Mouse (Mus musculus) intestine, embryonic 15.5 days (tissue): ENCODE results near the gene Grcc10. TPM values are rescaled to one million over a fixed set of nuclear protein-coding genes. Genes with fewer than 3 reads are reported as not detected.

Experiments
- ATAC-seq: fragments of 200-750 bp; cut with Nextera tagmentation; 2 replicates; pipeline ENCODE4 v1.8.0; 2017; ENCODE audit warnings: moderate TSS enrichment, moderate library complexity
- H3K27ac ChIP-seq: fragments of 300-500 bp; sonication (generic); 2 replicates; pipeline ENCODE4 v1.5.1; 2015; ENCODE audit warnings: mild to moderate bottlenecking, inconsistent platforms
- H3K27me3 ChIP-seq: fragments of 300-500 bp; sonication (generic); replicated peaks from 2 replicates; pipeline ENCODE4 v1.6.1; 2015; ENCODE audit warnings: inconsistent platforms
- H3K36me3 ChIP-seq: fragments of 300-500 bp; sonication (generic); 2 replicates; pipeline ENCODE4 v1.6.1; 2015; ENCODE audit warnings: inconsistent platforms
- H3K4me1 ChIP-seq: fragments of 300-500 bp; sonication (generic); replicated peaks from 2 replicates; pipeline ENCODE4 v1.6.1; 2015; ENCODE audit warnings: inconsistent platforms
- H3K4me2 ChIP-seq: fragments of 300-500 bp; sonication (generic); replicated peaks from 2 replicates; pipeline ENCODE4 v1.6.1; 2015; ENCODE audit warnings: mild to moderate bottlenecking, inconsistent platforms
- H3K4me3 ChIP-seq: fragments of 300-500 bp; sonication (generic); replicated peaks from 2 replicates; pipeline ENCODE4 v1.5.1; 2015; ENCODE audit warnings: inconsistent platforms
- H3K9ac ChIP-seq: fragments of 300-500 bp; sonication (generic); 2 replicates; pipeline ENCODE4 v1.6.1; 2015; ENCODE audit warnings: inconsistent platforms
- H3K9me3 ChIP-seq: fragments of 300-500 bp; sonication (generic); 2 replicates; pipeline ENCODE4 v1.6.1; 2016; ENCODE audit warnings: inconsistent platforms
- WGBS: fragments of 180-500 bp; shearing (Covaris S2); methylation state at CpG from one replicate; pipeline ENCODE4 v1.1.7; 2015; 5-methylcytosine and 5-hydroxymethylcytosine counted together
- polyA plus RNA-seq: library from polyadenylated mRNA; unstranded; fragments of >200 nt; fragmentation: Nextera tagmentation; extraction: Ambion mirVana; gene quantifications from 2 replicates; pipeline ENCODE4 v1.2.1, GENCODE M21; 2015

The Grcc10 gene
- polyA plus RNA-seq, 1 experiment from 2014 or later: 341 TPM

DNA sequence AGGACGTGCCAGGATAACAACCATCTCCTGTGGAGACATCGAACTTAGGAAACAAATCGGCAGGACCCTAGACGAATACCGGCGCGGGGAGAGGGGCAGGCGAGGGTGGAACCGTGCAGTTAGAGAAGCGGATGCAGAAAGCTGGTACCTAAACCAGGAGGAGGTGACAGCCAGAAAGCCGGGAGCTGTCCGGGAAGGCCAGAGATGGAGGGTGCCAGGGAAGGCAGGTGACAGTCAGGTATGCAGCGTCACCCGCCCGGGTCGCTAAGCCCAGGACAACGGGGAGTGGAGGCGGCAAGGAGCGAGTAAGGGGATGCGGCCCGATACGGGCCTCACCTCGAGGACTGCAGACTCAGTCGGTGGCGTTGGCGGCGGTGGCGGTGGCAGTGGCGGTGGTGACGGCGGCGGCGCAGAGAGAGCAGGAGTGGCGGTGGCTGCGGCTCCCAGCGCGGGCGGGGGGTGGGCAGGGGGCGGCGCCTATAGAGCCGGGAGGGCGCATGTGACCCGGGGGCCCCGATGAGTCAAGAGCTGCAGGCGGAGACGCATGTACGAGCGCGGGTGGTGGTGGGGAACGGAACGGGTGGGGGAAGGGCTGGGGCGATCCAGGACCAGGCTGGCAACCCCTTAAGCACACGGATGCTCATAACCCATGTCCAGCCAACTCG lies 28.1 kb upstream of the Grcc10 start, which contains the start of gene Eno2:
Gene Eno2 (minus strand): TSS at position 573 of the 665 bp plus-strand sequence.
- ATAC-seq: peak; percentile 77
- Histone ChIP-seq H3K36me3 (no peaks in the 10 kb centered on the region), H3K9ac (peak within 1 kb of the TSS; percentile 60), H3K4me3 (peak within 1 kb of the TSS; percentile 57), H3K9me3 (no peaks in the 10 kb centered on the region), H3K4me2 (peak within 1 kb of the TSS; percentile 96), H3K27ac (no peak within 1 kb of the TSS), H3K27me3 (0 out of 2 replicates have a peak, but pooled peaks cover 2% of the 10 kb centered on the region), H3K4me1 (peaks cover 24% of the 10 kb centered on the region)
- WGBS: under 1% methylated on average over 54 of the region's 54 CpGs

DNA sequence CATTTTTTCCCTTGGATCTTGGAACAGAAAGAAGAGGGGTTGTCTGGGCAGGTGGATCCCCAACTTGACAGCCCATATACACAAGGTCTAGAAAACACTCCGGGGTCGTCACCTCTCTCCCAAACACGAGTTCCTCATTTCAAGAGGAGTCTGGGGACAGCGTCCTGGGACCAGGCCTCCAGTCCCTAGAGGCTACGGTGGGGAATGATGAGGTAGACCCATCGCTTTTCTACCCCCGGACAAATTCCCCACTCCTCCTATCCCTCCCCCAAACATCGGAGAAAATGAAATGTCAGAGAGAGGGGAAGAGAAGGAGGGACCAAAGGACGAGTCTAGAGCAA lies 27.5 kb upstream of the Grcc10 start:
- H3K4me3 ChIP-seq: peak overlapping the region; percentile 57
- 8% methylated on average over 9 of the region's 9 CpGs for WGBS
- 0 out of 2 replicates have a peak, but pooled peaks cover 2% of the 10 kb centered on the region for H3K27me3 ChIP-seq
- no peak overlapping the region for H3K27ac ChIP-seq
- no peaks in the 10 kb centered on the region for H3K36me3 ChIP-seq
- H3K9me3 ChIP-seq: no peaks in the 10 kb centered on the region
- peak overlapping the region; percentile 60 for H3K9ac ChIP-seq
- peak; percentile 19; the same call in 1 of the 2 replicates for ATAC-seq
- H3K4me2 ChIP-seq: peak overlapping the region; percentile 96
- H3K4me1 ChIP-seq: peaks cover 24% of the 10 kb centered on the region

DNA sequence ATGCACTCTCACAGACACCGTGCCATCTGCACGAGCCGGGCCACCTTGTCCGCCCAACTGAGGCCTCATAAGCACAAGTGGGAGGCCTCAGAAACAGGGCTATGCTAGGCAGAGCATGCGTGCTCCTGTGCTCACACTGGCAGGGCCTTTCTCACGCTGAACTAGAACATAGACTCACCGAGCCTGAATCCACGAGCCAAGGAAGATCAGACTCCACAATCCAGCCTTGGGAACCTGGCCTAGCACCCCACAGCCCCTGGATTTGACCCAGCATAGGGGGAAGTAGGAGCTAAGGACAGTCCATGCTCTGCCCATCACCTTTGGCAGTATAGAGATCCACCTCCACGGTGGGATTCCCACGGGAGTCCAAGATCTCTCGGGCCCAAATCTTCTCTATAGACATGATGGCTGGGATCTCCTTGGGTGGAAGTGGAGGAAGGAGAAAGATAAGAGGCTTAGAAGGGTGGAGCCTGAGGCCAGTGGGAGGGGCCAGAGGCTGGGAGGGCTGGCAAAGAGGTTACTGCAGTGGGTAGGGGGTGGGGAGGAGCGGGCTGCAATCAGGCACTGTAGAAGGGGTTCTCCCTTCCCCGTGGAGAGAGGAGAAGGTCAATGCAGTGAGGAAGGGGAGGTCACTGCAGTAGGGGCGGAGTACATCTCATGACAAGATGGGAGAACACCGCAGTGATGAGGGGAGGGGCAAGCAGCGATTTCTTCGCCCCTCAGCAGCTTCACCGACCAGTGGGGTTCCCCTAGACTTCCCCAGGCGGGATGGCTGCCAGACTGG lies 26.9 kb upstream of the Grcc10 start:
- peak; percentile 46 for ATAC-seq
- Histone ChIP-seq H3K27ac (no peak overlapping the region), H3K4me1 (peaks cover 24% of the 10 kb centered on the region), H3K4me3 (peak overlapping the region; percentile 57), H3K27me3 (0 out of 2 replicates have a peak, but pooled peaks cover 2% of the 10 kb centered on the region), H3K4me2 (peak overlapping the region; percentile 96), H3K9me3 (no peaks in the 10 kb centered on the region), H3K36me3 (no peaks in the 10 kb centered on the region), H3K9ac (peak overlapping the region; percentile 60)
- WGBS: 33% methylated on average over 19 of the region's 19 CpGs

DNA sequence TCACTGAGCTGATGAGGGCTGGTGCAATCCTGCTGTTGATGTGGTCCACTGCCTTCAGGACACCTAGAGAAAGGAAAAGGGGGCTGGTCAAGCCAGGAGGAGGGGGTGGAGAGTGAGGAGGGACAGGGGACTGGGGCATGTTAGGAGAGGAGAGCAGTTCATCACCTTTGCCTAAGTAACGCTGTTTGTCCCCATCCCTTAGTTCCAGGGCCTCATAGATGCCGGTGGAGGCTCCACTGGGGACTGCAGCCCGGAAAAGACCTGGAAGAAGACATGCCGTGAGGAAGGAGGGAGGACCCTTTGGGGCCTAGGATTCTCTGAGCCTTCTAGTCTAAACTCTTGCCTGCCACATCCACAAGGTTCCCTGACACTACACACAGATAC lies 26.4 kb upstream of the Grcc10 start:
- no peak overlapping the region for H3K27ac ChIP-seq
- no peaks in the 10 kb centered on the region for H3K36me3 ChIP-seq
- ATAC-seq: no peak
- 0 out of 2 replicates have a peak, but pooled peaks cover 2% of the 10 kb centered on the region for H3K27me3 ChIP-seq
- peaks cover 24% of the 10 kb centered on the region for H3K4me1 ChIP-seq
- H3K4me3 ChIP-seq: no peak overlapping the region
- 65% methylated on average over 4 of the region's 4 CpGs for WGBS
- no peaks in the 10 kb centered on the region for H3K9me3 ChIP-seq
- H3K4me2 ChIP-seq: peak overlapping the region; percentile 96; the same call in 1 of the 2 replicates
- no peak overlapping the region for H3K9ac ChIP-seq

DNA sequence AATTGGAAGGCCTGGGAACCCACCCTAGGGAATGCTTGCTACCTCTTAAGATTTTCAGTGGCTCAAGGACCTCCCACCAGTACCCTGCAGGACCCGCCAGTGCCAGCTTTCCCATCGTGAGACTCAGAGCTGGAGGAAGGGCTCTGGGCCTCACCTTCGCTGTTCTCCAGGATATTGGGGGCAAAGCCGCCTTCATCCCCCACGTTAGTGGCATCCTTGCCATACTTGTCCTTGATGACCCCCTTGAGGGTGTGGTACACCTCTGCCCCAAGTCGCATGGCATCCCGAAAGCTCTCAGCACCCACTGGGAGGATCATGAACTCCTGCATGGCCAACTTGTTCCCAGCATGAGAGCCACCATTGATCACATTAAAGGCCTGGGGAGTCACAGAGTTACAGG lies 24.8 kb upstream of the Grcc10 start:
- H3K4me3 ChIP-seq: no peak overlapping the region
- H3K9ac ChIP-seq: no peak overlapping the region
- no peak overlapping the region for H3K4me2 ChIP-seq
- no peak overlapping the region for H3K27ac ChIP-seq
- 0 out of 2 replicates have a peak, but pooled peaks cover 2% of the 10 kb centered on the region for H3K27me3 ChIP-seq
- no peaks in the 10 kb centered on the region for H3K36me3 ChIP-seq
- H3K9me3 ChIP-seq: no peaks in the 10 kb centered on the region
- WGBS: 89% methylated on average over 7 of the region's 7 CpGs
- peaks cover 24% of the 10 kb centered on the region for H3K4me1 ChIP-seq
- ATAC-seq: no peak

DNA sequence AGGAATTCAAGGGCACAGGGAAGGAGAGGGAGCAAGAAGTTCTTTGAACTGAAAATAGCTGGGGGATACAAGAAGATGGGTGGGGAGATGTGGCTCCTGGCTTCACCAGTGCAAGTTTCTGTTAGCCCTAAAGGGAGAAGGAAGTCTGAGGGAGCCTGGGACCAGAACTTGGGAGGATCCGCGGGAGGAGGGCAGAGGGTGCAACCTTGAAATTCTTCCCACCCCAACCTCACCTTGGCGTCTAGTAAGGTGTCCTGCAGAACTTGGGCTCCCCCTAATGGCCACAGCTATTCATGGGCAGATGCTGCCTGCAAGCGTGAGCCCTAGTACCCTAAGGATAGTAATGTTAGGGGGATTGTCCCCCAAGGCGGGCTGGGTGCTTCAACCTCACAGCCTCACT lies 18.1 kb upstream of the Grcc10 start:
- Histone ChIP-seq H3K4me2 (peak overlapping the region; percentile 75), H3K36me3 (no peaks in the 10 kb centered on the region), H3K27ac (peak overlapping the region; percentile 96), H3K9me3 (no peaks in the 10 kb centered on the region), H3K27me3 (no peaks in the 10 kb centered on the region), H3K4me1 (peaks cover 30% of the 10 kb centered on the region), H3K4me3 (no peak overlapping the region; the same call in 1 of the 2 replicates), H3K9ac (peak overlapping the region; percentile 29; the same call in 1 of the 2 replicates)
- peak; percentile 37 for ATAC-seq
- 2% methylated on average over 5 of the region's 5 CpGs for WGBS

DNA sequence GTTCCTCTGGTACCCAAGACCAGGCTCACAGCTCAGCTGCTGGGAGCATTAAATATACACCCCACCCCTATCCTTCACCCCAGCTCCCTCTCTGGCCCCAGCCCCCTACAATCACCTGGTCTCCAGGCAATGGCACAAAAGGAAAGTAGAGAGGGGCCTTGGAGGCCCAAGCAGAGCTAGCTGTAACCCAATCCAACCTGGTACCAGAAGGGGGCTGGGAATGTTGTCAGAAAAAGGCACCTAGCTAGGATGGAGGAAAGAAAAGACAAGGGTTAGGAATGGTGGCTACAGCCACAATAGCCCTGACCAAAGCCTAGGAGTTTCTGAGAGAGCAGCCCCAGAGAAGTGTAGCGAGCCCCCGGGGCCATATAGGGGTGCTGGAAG lies 17.7 kb upstream of the Grcc10 start:
- no peaks in the 10 kb centered on the region for H3K27me3 ChIP-seq
- WGBS: 37% methylated on average over 2 of the region's 2 CpGs
- H3K4me2 ChIP-seq: peak overlapping the region; percentile 75
- ATAC-seq: no peak
- no peaks in the 10 kb centered on the region for H3K9me3 ChIP-seq
- H3K27ac ChIP-seq: peak overlapping the region; percentile 96
- H3K36me3 ChIP-seq: no peaks in the 10 kb centered on the region
- no peak overlapping the region; the same call in 1 of the 2 replicates for H3K4me3 ChIP-seq
- peaks cover 34% of the 10 kb centered on the region for H3K4me1 ChIP-seq
- H3K9ac ChIP-seq: peak overlapping the region; percentile 29; the same call in 1 of the 2 replicates

DNA sequence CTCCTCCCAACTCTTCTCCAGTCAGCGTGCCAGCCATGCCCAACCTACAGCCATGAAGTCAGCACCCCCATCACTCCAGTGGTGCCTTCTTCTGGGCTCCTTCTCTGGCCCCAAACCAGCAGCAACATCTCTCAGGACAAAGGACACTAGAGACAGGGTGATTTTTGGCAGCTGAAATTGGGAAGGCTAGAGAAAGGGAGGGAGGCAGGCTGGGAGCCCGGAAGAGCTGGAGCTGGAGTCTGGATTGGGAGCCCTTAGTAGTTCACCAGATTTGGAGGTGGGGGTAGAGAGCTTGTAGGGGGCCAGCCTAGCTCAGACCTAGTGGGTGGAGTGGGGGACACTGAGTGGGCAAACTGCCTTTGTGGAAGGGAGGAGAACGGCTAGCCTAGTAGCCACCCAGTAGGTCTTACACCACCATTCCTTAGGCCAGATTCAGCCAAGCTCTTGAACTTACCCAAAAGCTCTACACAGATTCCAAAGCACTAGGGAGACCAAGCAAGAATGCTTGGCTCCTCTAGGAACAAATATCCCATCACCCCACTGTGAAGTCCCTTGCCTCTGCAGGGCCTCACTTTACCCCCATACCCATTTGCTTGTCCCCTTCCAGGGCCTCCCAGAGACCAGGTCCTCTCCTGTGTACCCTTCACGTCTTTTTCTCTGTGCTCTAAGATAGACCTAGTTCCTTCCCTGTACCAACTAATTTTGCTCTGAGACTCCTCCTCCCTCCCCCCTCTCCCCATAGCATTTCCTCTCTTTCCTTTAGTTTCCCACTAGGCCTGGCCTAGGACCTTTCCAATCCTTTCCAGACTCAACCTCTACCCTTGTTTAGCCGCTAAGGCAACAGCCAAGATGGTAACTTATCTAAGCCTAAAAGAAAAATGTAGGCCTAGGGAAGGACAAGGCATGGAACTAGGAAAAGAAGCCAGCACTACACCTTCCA lies 17.0 kb upstream of the Grcc10 start:
- H3K4me3 ChIP-seq: peak overlapping the region; percentile 82
- H3K27me3 ChIP-seq: no peaks in the 10 kb centered on the region
- no peaks in the 10 kb centered on the region for H3K9me3 ChIP-seq
- peak overlapping the region; percentile 90 for H3K9ac ChIP-seq
- peaks cover 36% of the 10 kb centered on the region for H3K4me1 ChIP-seq
- H3K36me3 ChIP-seq: no peaks in the 10 kb centered on the region
- peak; percentile 9; the same call in 1 of the 2 replicates for ATAC-seq
- peak overlapping the region; percentile 96 for H3K27ac ChIP-seq
- WGBS: 47% methylated on average over 5 of the region's 5 CpGs
- H3K4me2 ChIP-seq: peak overlapping the region; percentile 75

DNA sequence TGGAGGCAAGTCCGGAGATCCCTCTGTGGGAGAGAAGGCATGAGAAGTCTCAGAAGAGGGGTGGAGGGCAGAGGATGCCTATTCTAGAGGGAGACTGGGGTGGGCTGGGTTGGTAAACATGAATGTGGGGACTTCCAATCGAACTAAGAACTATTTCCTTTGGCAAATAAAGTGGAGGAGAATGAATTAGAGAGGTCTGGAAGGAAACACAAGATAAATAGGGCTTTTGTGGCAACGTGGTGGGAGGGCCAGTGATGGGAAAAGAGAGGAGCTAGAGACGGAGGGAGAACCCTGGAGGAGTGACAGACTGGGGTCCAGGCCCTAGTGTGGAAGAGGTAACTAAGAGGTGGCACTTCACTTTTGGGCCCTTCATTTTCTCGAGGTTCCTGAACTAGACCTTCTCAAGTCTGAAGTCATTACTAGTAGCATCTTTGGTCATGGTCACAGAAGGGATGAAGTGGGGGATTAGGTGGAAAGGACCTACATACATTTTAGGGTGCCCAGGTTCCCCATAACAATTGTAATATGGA lies 16.2 kb upstream of the Grcc10 start:
- peak overlapping the region; percentile 90 for H3K9ac ChIP-seq
- 15% methylated on average over 5 of the region's 5 CpGs for WGBS
- H3K4me3 ChIP-seq: peak overlapping the region; percentile 82
- peak overlapping the region; percentile 75 for H3K4me2 ChIP-seq
- peaks cover 36% of the 10 kb centered on the region for H3K4me1 ChIP-seq
- H3K27ac ChIP-seq: peak overlapping the region; percentile 96
- no peaks in the 10 kb centered on the region for H3K9me3 ChIP-seq
- no peaks in the 10 kb centered on the region for H3K27me3 ChIP-seq
- no peak for ATAC-seq
- H3K36me3 ChIP-seq: no peaks in the 10 kb centered on the region

DNA sequence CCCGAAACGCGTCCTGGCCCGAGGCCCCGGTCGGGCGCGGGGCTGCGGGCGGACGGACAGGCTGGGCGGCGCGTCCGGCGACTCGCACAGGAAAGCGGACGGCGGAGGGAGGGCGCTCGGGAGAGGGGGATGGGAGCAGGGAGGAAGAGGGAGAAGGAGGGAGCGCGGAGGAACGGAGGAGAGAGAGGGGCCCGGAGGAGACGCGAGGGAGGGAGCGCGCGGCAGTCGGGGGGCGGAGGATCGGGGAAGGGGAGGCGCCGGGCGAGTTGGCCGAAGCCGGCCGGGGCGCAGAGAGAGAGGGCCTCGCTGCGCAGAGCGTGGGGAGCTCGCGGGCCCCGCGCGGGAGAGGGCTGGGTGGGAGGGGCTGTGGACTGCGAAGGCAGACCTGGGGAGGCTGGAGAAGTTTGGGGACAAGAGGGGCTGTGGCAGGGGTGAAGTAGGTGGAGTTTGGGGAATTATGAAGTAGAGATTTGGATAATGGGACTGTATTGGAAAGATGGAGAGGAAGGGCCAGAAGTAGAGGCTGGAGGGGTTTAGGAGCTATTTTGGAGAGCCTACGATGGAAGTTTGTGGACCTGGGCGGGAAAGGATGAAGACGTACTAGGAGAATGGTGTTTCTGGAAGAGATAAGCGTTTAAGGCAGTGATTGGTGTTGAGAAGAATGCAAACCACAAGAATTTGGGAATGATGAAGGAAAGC lies 15.6 kb upstream of the Grcc10 start:
- Histone ChIP-seq H3K36me3 (no peaks in the 10 kb centered on the region), H3K4me1 (peaks cover 36% of the 10 kb centered on the region), H3K27me3 (no peaks in the 10 kb centered on the region), H3K27ac (peak overlapping the region; percentile 96), H3K4me3 (peak overlapping the region; percentile 82), H3K4me2 (peak overlapping the region; percentile 75), H3K9ac (peak overlapping the region; percentile 90), H3K9me3 (no peaks in the 10 kb centered on the region)
- peak; percentile 80 for ATAC-seq
- WGBS: under 1% methylated on average over 50 of the region's 54 CpGs
